Mouse (Mus musculus) monocyte, adult 5-6 weeks (primary cell): ENCODE results near the gene Mink1. TPM values are rescaled to one million over a fixed set of nuclear protein-coding genes. Genes with fewer than 3 reads are reported as not detected.

Experiments
- ATAC-seq: fragments of 153-309, 156-312 bp; replicated peaks from 2 replicates; pipeline ENCODE4 v1.8.0; 2017; ENCODE audit warnings: mild to moderate bottlenecking; ENCODE audit not compliant: low TSS enrichment, insufficient number of reproducible peaks, severe bottlenecking, poor library complexity, low FRiP score
- total RNA-seq: library from RNA; stranded (forward); fragments of 200-1000, 200-491, 200-594 nt; gene quantifications from 3 replicates; pipeline ENCODE4 v1.2.3, GENCODE M21; 2017

Gene Mink1
- total RNA-seq, 1 experiment from 2014 or later = 50.8 TPM

DNA sequence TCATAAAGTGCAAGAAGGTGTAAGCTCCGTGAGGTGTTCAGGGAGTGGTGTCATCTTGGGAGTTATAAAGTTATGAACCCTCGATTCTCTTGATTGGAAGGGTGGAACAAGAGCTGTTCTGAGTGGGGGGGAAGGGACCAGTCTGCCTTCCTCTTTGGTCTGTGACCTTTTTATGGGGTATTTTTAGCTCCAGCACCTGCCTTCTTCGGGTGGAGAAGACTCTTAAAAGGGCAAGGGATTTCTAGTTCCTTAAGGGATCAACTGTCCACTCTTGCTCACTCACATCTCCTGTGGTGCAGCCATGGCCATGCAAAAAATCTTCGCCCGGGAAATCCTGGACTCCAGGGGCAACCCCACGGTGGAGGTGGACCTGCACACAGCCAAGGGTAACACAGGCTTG lies 94.9 kb downstream of the Mink1 start:
- no peak for ATAC-seq

- no peak for ATAC-seq
Observed at GRCm38 (mm10) chr11:70657991-70658390, 95.3 kb downstream of the Mink1 start.

DNA sequence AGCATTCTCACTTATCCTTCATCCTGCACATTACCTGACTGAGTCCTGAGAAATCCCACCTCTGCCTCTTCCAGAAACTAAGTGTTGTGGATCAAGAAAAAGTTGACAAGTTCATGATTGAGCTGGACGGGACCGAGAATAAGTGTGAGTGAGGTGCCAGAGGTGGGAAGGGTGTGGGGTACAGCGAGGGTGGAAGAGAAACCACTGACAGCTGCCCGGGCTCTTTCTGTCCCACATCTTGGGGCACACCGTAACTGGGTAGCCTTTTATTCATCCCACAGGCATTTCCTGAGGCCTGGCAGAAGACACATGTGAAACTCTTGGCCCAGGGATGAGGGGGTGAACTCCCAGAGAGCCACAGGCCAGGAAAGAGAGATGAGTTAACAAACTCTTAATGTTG lies 95.8 kb downstream of the Mink1 start:
- no peak for ATAC-seq

DNA sequence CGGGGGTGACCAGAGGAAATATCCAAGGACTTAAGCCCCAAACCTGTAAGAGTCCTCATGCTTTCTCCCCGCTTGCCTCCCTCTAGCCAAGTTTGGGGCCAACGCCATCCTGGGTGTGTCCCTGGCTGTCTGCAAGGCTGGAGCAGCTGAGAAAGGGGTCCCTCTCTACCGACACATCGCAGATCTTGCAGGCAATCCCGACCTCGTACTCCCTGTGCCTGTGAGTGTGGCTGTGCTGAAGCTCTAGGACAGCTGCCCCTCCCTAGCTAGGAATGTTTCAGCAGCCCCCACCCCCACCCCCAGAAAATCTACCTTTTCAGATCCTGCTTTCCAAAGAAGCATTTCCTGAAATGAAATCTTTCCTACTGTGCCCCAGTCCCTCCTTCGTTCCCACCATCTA lies 96.3 kb downstream of the Mink1 start:
- no peak for ATAC-seq

GRCm38 (mm10) chr11:70660571-70660970 lies 97.9 kb downstream of the Mink1 start:
- ATAC-seq = no peak

GRCm38 (mm10) chr11:70663101-70663500 lies 100.4 kb downstream of the Mink1 start:
- no peak for ATAC-seq

DNA sequence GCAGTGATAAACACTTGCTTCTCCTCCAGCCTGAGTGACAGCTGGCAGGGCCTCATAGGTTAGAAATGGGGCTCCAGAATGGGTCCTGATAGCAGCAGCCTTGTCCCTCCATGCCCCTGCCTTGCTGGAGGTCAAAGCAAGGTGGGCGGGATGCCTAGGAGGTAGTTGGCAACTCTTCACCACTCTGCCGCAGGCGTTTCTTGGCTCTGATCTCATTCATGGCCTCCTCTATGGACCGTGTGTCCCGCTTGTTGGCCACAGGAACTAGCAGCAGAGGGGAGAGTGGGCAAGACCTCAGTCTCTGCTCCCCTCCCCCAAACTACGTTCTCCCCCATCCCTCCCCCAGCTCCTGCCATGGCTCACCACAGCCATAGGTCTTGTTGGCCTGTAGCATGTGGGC lies 101.3 kb downstream of the Mink1 start:
- no peak for ATAC-seq

Other genes starting within 250 kb of the Mink1 start
- gene Alox12e, start 240.3 kb upstream of the Mink1 start, total RNA-seq = 2.5 TPM in 1 of 3 replicates, not detected in the others
- 1.6 to 43.2 TPM (median 41.4 TPM) in 3 replicates for gene Alox15, start 210.8 kb upstream of the Mink1 start, total RNA-seq
- gene Pelp1, start 152.8 kb upstream of the Mink1 start, total RNA-seq = 1.6 to 4.9 TPM (median 2.1 TPM) in 3 replicates
- 94.2 to 148 TPM (median 113 TPM) in 3 replicates for gene Arrb2, start 130.2 kb upstream of the Mink1 start, total RNA-seq
- gene Med11, start 111.0 kb upstream of the Mink1 start, total RNA-seq = 37.7 to 56.2 TPM (median 52.1 TPM) in 3 replicates
- gene Zmynd15, start 103.4 kb upstream of the Mink1 start, total RNA-seq = 0.21 TPM in 1 of 3 replicates, not detected in the others
- 1.6 to 3.5 TPM (median 2.8 TPM) in 3 replicates for gene Cxcl16, start 102.9 kb upstream of the Mink1 start, total RNA-seq
- gene Tm4sf5, start 57.6 kb upstream of the Mink1 start, total RNA-seq = not detected in 3 replicates
- gene Vmo1, start 48.3 kb upstream of the Mink1 start, total RNA-seq = not detected in 3 replicates
- not detected in 3 replicates for gene Gltpd2, start 43.7 kb upstream of the Mink1 start, total RNA-seq
- gene Psmb6, start 37.5 kb upstream of the Mink1 start, total RNA-seq = 181 to 224 TPM (median 209 TPM) in 3 replicates
- gene Gm40193, start 29.9 kb upstream of the Mink1 start, total RNA-seq = not detected in 3 replicates
- gene Pld2, start 22.8 kb upstream of the Mink1 start, total RNA-seq = 5.1 to 22.0 TPM (median 11.1 TPM) in 3 replicates
- not detected in 3 replicates for gene 4930544D05Rik, start 53.0 kb downstream of the Mink1 start, total RNA-seq
- gene Chrne, start 56.3 kb downstream of the Mink1 start, total RNA-seq = 2.1 to 17.4 TPM (median 5.5 TPM) in 3 replicates
- gene Gp1ba, start 76.2 kb downstream of the Mink1 start, total RNA-seq = 0.57 to 3.3 TPM in 2 of 3 replicates, not detected in the other
- gene Rnf167, start 84.4 kb downstream of the Mink1 start, total RNA-seq = 89.4 to 129 TPM (median 90.9 TPM) in 3 replicates
- gene Slc25a11, start 84.6 kb downstream of the Mink1 start, total RNA-seq = 41.1 to 62.6 TPM (median 43.5 TPM) in 3 replicates
- 527 to 871 TPM (median 568 TPM) in 3 replicates for gene Pfn1, start 91.8 kb downstream of the Mink1 start, total RNA-seq
- gene Eno3, start 94.3 kb downstream of the Mink1 start, total RNA-seq = 236 to 452 TPM (median 414 TPM) in 3 replicates
- 49.1 to 78.2 TPM (median 76.7 TPM) in 3 replicates for gene Spag7, start 106.5 kb downstream of the Mink1 start, total RNA-seq
- 8.9 to 20.6 TPM (median 15.7 TPM) in 3 replicates for gene Camta2, start 125.2 kb downstream of the Mink1 start, total RNA-seq
- gene Inca1, start 137.3 kb downstream of the Mink1 start, total RNA-seq = 0.53 TPM in 1 of 3 replicates, not detected in the others
- 27.3 to 30.6 TPM (median 30.3 TPM) in 3 replicates for gene Kif1c, start 137.7 kb downstream of the Mink1 start, total RNA-seq
- gene Zfp3, start 201.3 kb downstream of the Mink1 start, total RNA-seq = 2.1 to 6.5 TPM (median 2.1 TPM) in 3 replicates
- gene Scimp, start 249.7 kb downstream of the Mink1 start, total RNA-seq = 13.5 to 64.4 TPM (median 25.6 TPM) in 3 replicates